Mouse (Mus musculus): ENCODE measurements around the gene Pbx1. TPM values are rescaled to one million over a fixed set of nuclear protein-coding genes. Genes with fewer than 3 reads are reported as not detected.
A peak's percentile ranks its signal among the peaks of the same experiment; 100 is the strongest.

Gene Pbx1
- polyA plus RNA-seq, 1 experiment from 2014 or later = 47.8 TPM

GRCm38 (mm10) chr1:168117367-168117766 is 314.7 kb downstream of the Pbx1 start:
- Histone ChIP-seq H3K27ac (ENCODE audit: low read depth, low read length) (no peak overlapping the region), H3K9me3 (ENCODE audit: control insufficient read depth, low read length) (no peaks in the 10 kb centered on the region), H3K9ac (replicated peaks; ENCODE audit: low read depth, low read length) (no peak overlapping the region), H3K36me3 (ENCODE audit: control insufficient read depth, insufficient read depth, low read length) (no peaks in the 10 kb centered on the region), H3K4me1 (ENCODE audit: control insufficient read depth, insufficient read depth, low read length) (no peaks in the 10 kb centered on the region), H3K4me3 (ENCODE audit: low read depth, low read length) (no peak overlapping the region), H3K27me3 (ENCODE audit: control insufficient read depth, insufficient read depth, low read length) (no peaks in the 10 kb centered on the region), H3K4me2 (ENCODE audit: low read depth, low read length) (no peak overlapping the region)
- 82% methylated on average over 4 of the region's 4 CpGs for WGBS
- no peak for ATAC-seq (ENCODE audit: low read depth)

DNA sequence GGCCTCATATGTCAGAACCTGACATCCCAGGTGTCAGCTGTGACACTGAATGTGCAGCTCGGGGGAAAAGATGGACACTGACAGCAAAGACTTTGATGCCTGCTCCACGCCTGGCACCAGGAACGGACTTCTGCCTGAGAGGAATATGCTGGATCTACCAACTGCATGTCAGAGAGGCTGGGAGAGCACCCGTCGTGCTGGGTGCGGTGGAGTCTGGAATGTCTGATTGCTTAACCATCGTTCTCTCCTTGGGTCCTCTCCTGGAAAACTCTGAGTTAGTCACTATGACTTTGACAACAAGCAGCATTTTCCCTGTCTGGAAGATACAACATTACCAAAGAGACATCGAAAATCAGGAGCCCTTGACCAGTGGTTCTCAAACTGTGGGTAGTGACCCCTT is 322.3 kb downstream of the Pbx1 start:
- H3K9me3 ChIP-seq (ENCODE audit: control insufficient read depth, low read length) = no peaks in the 10 kb centered on the region
- no peak for ATAC-seq (ENCODE audit: low read depth)
- 86% methylated on average over 8 of the region's 8 CpGs for WGBS
- no peaks in the 10 kb centered on the region for H3K36me3 ChIP-seq (ENCODE audit: control insufficient read depth, insufficient read depth, low read length)
- no peak overlapping the region for H3K4me3 ChIP-seq (ENCODE audit: low read depth, low read length)
- no peaks in the 10 kb centered on the region for H3K4me1 ChIP-seq (ENCODE audit: control insufficient read depth, insufficient read depth, low read length)
- no peak overlapping the region for H3K4me2 ChIP-seq (ENCODE audit: low read depth, low read length)
- H3K27ac ChIP-seq (ENCODE audit: low read depth, low read length) = no peak overlapping the region
- no peaks in the 10 kb centered on the region for H3K27me3 ChIP-seq (ENCODE audit: control insufficient read depth, insufficient read depth, low read length)
- no peak overlapping the region for H3K9ac ChIP-seq (replicated peaks; ENCODE audit: low read depth, low read length)

GRCm38 (mm10) chr1:168103821-168104220 is 328.2 kb downstream of the Pbx1 start:
- no peak overlapping the region for H3K27ac ChIP-seq (ENCODE audit: low read depth, low read length)
- H3K4me2 ChIP-seq (ENCODE audit: low read depth, low read length) = no peak overlapping the region
- H3K4me3 ChIP-seq (ENCODE audit: low read depth, low read length) = no peak overlapping the region
- no peaks in the 10 kb centered on the region for H3K4me1 ChIP-seq (ENCODE audit: control insufficient read depth, insufficient read depth, low read length)
- H3K9me3 ChIP-seq (ENCODE audit: control insufficient read depth, low read length) = no peaks in the 10 kb centered on the region
- H3K36me3 ChIP-seq (ENCODE audit: control insufficient read depth, insufficient read depth, low read length) = no peaks in the 10 kb centered on the region
- no peaks in the 10 kb centered on the region for H3K27me3 ChIP-seq (ENCODE audit: control insufficient read depth, insufficient read depth, low read length)
- no peak overlapping the region for H3K9ac ChIP-seq (replicated peaks; ENCODE audit: low read depth, low read length)
- WGBS = 76% methylated on average over 2 of the region's 2 CpGs
- no peak for ATAC-seq (ENCODE audit: low read depth)

- Histone ChIP-seq H3K36me3 (ENCODE audit: control insufficient read depth, insufficient read depth, low read length) (no peaks in the 10 kb centered on the region), H3K9ac (replicated peaks; ENCODE audit: low read depth, low read length) (no peak overlapping the region), H3K9me3 (ENCODE audit: control insufficient read depth, low read length) (no peaks in the 10 kb centered on the region), H3K4me3 (ENCODE audit: low read depth, low read length) (no peak overlapping the region), H3K27ac (ENCODE audit: low read depth, low read length) (no peak overlapping the region), H3K4me2 (ENCODE audit: low read depth, low read length) (no peak overlapping the region), H3K4me1 (ENCODE audit: control insufficient read depth, insufficient read depth, low read length) (no peaks in the 10 kb centered on the region), H3K27me3 (ENCODE audit: control insufficient read depth, insufficient read depth, low read length) (no peaks in the 10 kb centered on the region)
- WGBS = 89% methylated on average over 2 of the region's 3 CpGs
- ATAC-seq (ENCODE audit: low read depth) = no peak
Observed at GRCm38 (mm10) chr1:168101514-168101913, 330.6 kb downstream of the Pbx1 start.

- no peaks in the 10 kb centered on the region for H3K27me3 ChIP-seq (ENCODE audit: control insufficient read depth, insufficient read depth, low read length)
- no peak overlapping the region for H3K4me3 ChIP-seq (ENCODE audit: low read depth, low read length)
- no peak overlapping the region for H3K4me2 ChIP-seq (ENCODE audit: low read depth, low read length)
- WGBS = 96% methylated on average over 2 of the region's 2 CpGs
- ATAC-seq (ENCODE audit: low read depth) = no peak
- no peak overlapping the region for H3K9ac ChIP-seq (replicated peaks; ENCODE audit: low read depth, low read length)
- H3K4me1 ChIP-seq (ENCODE audit: control insufficient read depth, insufficient read depth, low read length) = no peaks in the 10 kb centered on the region
- H3K36me3 ChIP-seq (ENCODE audit: control insufficient read depth, insufficient read depth, low read length) = no peaks in the 10 kb centered on the region
- H3K9me3 ChIP-seq (ENCODE audit: control insufficient read depth, low read length) = no peaks in the 10 kb centered on the region
- no peak overlapping the region for H3K27ac ChIP-seq (ENCODE audit: low read depth, low read length)
Observed at GRCm38 (mm10) chr1:168098806-168099205, 333.3 kb downstream of the Pbx1 start.

- H3K27ac ChIP-seq (ENCODE audit: low read depth, low read length) = no peak overlapping the region
- no peaks in the 10 kb centered on the region for H3K27me3 ChIP-seq (ENCODE audit: control insufficient read depth, insufficient read depth, low read length)
- ATAC-seq (ENCODE audit: low read depth) = no peak
- H3K9me3 ChIP-seq (ENCODE audit: control insufficient read depth, low read length) = no peaks in the 10 kb centered on the region
- WGBS = 31% methylated on average over 4 of the region's 4 CpGs
- H3K4me3 ChIP-seq (ENCODE audit: low read depth, low read length) = no peak overlapping the region
- H3K4me2 ChIP-seq (ENCODE audit: low read depth, low read length) = no peak overlapping the region
- H3K4me1 ChIP-seq (ENCODE audit: control insufficient read depth, insufficient read depth, low read length) = peaks cover 1% of the 10 kb centered on the region; the same call in 1 of the 2 replicates
- no peaks in the 10 kb centered on the region for H3K36me3 ChIP-seq (ENCODE audit: control insufficient read depth, insufficient read depth, low read length)
- H3K9ac ChIP-seq (replicated peaks; ENCODE audit: low read depth, low read length) = no peak overlapping the region
Observed at GRCm38 (mm10) chr1:168094671-168095070, 337.4 kb downstream of the Pbx1 start.

DNA sequence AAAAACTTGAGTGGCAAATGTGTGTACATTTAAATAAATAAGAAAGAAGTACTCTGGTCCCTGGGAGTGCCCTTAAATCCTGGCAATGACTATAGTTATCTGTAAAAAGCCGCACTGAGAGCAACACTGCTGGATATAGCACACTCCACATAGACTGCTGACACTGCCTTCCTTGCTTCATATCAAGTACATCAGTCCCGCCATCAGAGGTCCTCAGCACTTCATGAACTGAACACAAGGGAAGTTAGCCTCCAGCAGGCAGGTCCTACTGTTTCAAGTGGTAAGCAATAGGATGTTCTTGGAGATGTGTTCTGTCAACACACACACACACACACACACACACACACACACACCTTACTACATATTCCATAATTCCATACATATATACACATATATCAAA is 339.0 kb downstream of the Pbx1 start:
- WGBS = 80% methylated on average over 2 of the region's 2 CpGs
- no peak overlapping the region for H3K4me2 ChIP-seq (ENCODE audit: low read depth, low read length)
- H3K4me1 ChIP-seq (ENCODE audit: control insufficient read depth, insufficient read depth, low read length) = peaks cover 4% of the 10 kb centered on the region; the same call in 1 of the 2 replicates
- H3K4me3 ChIP-seq (ENCODE audit: low read depth, low read length) = no peak overlapping the region
- H3K9ac ChIP-seq (replicated peaks; ENCODE audit: low read depth, low read length) = no peak overlapping the region
- no peak overlapping the region for H3K27ac ChIP-seq (ENCODE audit: low read depth, low read length)
- ATAC-seq (ENCODE audit: low read depth) = peak; percentile 76
- no peaks in the 10 kb centered on the region for H3K27me3 ChIP-seq (ENCODE audit: control insufficient read depth, insufficient read depth, low read length)
- no peaks in the 10 kb centered on the region for H3K9me3 ChIP-seq (ENCODE audit: control insufficient read depth, low read length)
- H3K36me3 ChIP-seq (ENCODE audit: control insufficient read depth, insufficient read depth, low read length) = no peaks in the 10 kb centered on the region

- no peak overlapping the region for H3K4me2 ChIP-seq (ENCODE audit: low read depth, low read length)
- H3K36me3 ChIP-seq (ENCODE audit: control insufficient read depth, insufficient read depth, low read length) = no peaks in the 10 kb centered on the region
- no peaks in the 10 kb centered on the region for H3K27me3 ChIP-seq (ENCODE audit: control insufficient read depth, insufficient read depth, low read length)
- H3K9ac ChIP-seq (replicated peaks; ENCODE audit: low read depth, low read length) = no peak overlapping the region
- no peak overlapping the region for H3K27ac ChIP-seq (ENCODE audit: low read depth, low read length)
- peaks cover 4% of the 10 kb centered on the region; the same call in 1 of the 2 replicates for H3K4me1 ChIP-seq (ENCODE audit: control insufficient read depth, insufficient read depth, low read length)
- H3K9me3 ChIP-seq (ENCODE audit: control insufficient read depth, low read length) = no peaks in the 10 kb centered on the region
- WGBS = 50% methylated on average over 4 of the region's 4 CpGs
- no peak for ATAC-seq (ENCODE audit: low read depth)
- H3K4me3 ChIP-seq (ENCODE audit: low read depth, low read length) = no peak overlapping the region
Observed at GRCm38 (mm10) chr1:168091627-168092026, 340.4 kb downstream of the Pbx1 start.

DNA sequence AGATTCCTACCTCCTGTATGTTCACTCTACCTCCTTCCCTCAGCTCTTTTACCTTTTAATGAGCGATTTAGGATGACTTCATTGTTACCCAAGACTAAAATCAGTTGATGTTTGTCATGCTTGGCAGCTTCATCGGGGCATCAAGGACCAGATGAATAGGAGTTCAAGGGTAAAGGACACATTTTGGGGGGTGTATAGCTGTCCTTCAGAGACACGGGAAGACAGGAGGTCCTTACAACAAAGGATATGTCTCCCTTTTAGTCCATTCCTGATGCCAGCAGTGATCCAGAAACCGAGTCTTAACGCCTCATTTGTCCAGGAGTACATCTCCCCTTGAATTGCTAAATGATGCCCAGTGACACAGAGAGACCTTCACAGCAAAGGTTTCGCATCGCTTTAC is 343.4 kb downstream of the Pbx1 start:
- H3K9me3 ChIP-seq (ENCODE audit: control insufficient read depth, low read length) = no peaks in the 10 kb centered on the region
- 68% methylated on average over 7 of the region's 7 CpGs for WGBS
- no peak overlapping the region for H3K9ac ChIP-seq (replicated peaks; ENCODE audit: low read depth, low read length)
- H3K27ac ChIP-seq (ENCODE audit: low read depth, low read length) = no peak overlapping the region
- H3K27me3 ChIP-seq (ENCODE audit: control insufficient read depth, insufficient read depth, low read length) = no peaks in the 10 kb centered on the region
- no peak for ATAC-seq (ENCODE audit: low read depth)
- H3K4me1 ChIP-seq (ENCODE audit: control insufficient read depth, insufficient read depth, low read length) = peaks cover 4% of the 10 kb centered on the region; the same call in 1 of the 2 replicates
- no peaks in the 10 kb centered on the region for H3K36me3 ChIP-seq (ENCODE audit: control insufficient read depth, insufficient read depth, low read length)
- H3K4me2 ChIP-seq (ENCODE audit: low read depth, low read length) = no peak overlapping the region
- H3K4me3 ChIP-seq (ENCODE audit: low read depth, low read length) = no peak overlapping the region

- Histone ChIP-seq H3K4me3 (ENCODE audit: low read depth, low read length) (no peak overlapping the region), H3K9me3 (ENCODE audit: control insufficient read depth, low read length) (no peaks in the 10 kb centered on the region), H3K9ac (replicated peaks; ENCODE audit: low read depth, low read length) (no peak overlapping the region), H3K27ac (ENCODE audit: low read depth, low read length) (no peak overlapping the region), H3K4me2 (ENCODE audit: low read depth, low read length) (no peak overlapping the region), H3K27me3 (ENCODE audit: control insufficient read depth, insufficient read depth, low read length) (no peaks in the 10 kb centered on the region), H3K36me3 (ENCODE audit: control insufficient read depth, insufficient read depth, low read length) (no peaks in the 10 kb centered on the region), H3K4me1 (ENCODE audit: control insufficient read depth, insufficient read depth, low read length) (no peaks in the 10 kb centered on the region)
- ATAC-seq (ENCODE audit: low read depth) = no peak
- 87% methylated on average over 6 of the region's 6 CpGs for WGBS
Observed at GRCm38 (mm10) chr1:168079394-168079767, 352.7 kb downstream of the Pbx1 start.
